ENCODE assay signal across 8 mouse cellular contexts in the genomic region with DNA sequence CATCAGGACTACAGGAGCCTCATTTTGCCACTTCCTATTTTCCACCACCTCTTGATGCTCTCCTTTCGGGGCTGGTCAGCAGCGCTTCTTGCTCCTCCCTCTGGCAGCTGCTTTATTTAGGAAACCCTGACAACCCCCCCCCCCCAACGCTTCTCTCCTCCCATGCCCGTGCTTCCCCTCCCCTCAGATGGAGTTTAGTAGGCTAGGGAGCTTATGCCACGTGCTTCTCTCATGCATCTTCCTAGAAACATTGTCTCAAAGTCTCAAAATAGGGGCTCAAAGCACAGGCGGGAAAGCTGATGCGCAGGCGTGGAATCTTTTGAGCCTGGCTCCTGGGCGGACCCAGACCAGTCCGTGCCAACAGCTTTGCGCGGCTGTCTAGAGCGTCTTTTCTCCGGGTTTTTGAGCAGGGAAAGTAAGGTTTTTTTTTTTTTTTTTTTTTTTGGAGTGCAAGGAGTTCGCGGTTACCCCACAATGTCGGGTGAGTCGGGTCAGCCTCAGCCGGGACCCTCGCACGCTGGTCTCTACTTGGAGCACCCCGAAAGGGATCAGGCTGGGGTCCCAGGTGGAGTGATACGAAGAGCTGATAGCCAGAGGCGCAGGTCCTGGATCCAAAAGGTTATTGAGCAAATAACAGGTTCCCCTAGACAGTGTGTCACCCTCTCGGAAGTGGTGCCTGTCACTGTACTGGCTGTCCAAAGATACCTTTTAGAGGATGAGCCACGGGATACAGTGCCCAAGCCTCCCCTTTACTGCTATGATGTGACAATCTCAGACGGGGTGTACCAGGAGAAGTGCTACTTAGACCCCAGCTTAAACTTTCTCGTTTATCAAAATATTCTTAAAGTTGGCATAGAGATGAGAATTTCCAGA. TPM values are rescaled to one million over a fixed set of nuclear protein-coding genes. Genes with fewer than 3 reads are reported as not detected.
DNase-seq lines count a peak whose midpoint lies in the region; ATAC-seq and TF ChIP-seq lines count a peak whose summit lies in the region.

Gene D330045A20Rik, plus strand, starts transcription at position 346 of the 873 bp plus-strand sequence.

- no peaks in the 10 kb centered on the region for H3K9me3 ChIP-seq in heart, embryonic 12.5 days (replicated peaks)

- H3K36me3 ChIP-seq in heart, embryonic 12.5 days = no peaks in the 10 kb centered on the region

- H3K4me3 ChIP-seq in layer of hippocampus, adult 2 months = peak within 1 kb of the TSS; percentile 42
- peak within 1 kb of the TSS; percentile 45 for H3K4me3 ChIP-seq in heart, embryonic 12.5 days

- ATAC-seq in heart, embryonic 12.5 days (ENCODE audit: insufficient number of reproducible peaks, low FRiP score) = no peak
- ATAC-seq in megakaryocyte, adult 5-6 weeks (ENCODE audit: poor library complexity, severe bottlenecking) = peak; percentile 71

- peak in 1 of 2 experiments; percentile 1 for DNase-seq in layer of hippocampus, adult 2 months (ENCODE audit: low spot score in 2 of 2)
- DNase-seq in layer of hippocampus, adult 8-10 months (ENCODE audit: low spot score in 2 of 2) = no peak
- DNase-seq in brain, embryonic 14.5 days (ENCODE audit: low read depth) = peak; percentile 79
- peak; percentile 14 for DNase-seq in kidney, postnatal 14 days
- DNase-seq in right cerebral cortex, postnatal 4 days = peak; percentile 25
- DNase-seq in spleen, adult 18-20 months = no peak

- no peak for TF ChIP-seq CTCF in layer of hippocampus, adult 2 months (conservative IDR thresholded peaks at IDR 0.05)
- TF ChIP-seq CTCF in brain, embryonic 14.5 days (IDR thresholded peaks at IDR 0.05; ENCODE audit: borderline replicate concordance, extremely low read depth, insufficient read depth, insufficient read length) = no peak

- H3K27ac ChIP-seq in layer of hippocampus, adult 2 months = no peak within 1 kb of the TSS
- no peak within 1 kb of the TSS for H3K27ac ChIP-seq in heart, embryonic 12.5 days (ENCODE audit: poor library complexity, severe bottlenecking)

- TF ChIP-seq POLR2A in brain, embryonic 14.5 days (IDR thresholded peaks at IDR 0.05; ENCODE audit: borderline replicate concordance, extremely low read depth, insufficient read depth, insufficient read length, poor library complexity, severe bottlenecking) = no peak

- no peaks in the 10 kb centered on the region for H3K4me1 ChIP-seq in heart, embryonic 12.5 days (replicated peaks)

- 19% methylated on average over 28 of the region's 28 CpGs for WGBS in heart, embryonic 12.5 days

- H3K9ac ChIP-seq in heart, embryonic 12.5 days = no peak within 1 kb of the TSS; the same call in 1 of the 2 replicates

- peak within 1 kb of the TSS; percentile 74 for H3K4me2 ChIP-seq in heart, embryonic 12.5 days

- H3K27me3 ChIP-seq in heart, embryonic 12.5 days (replicated peaks) = peaks cover 4% of the 10 kb centered on the region; the same call in 1 of the 2 replicates

RNA-seq across cellular contexts. Expression of gene D330045A20Rik, which starts in this region (rescaled TPM):
- total RNA-seq in layer of hippocampus, adult 2 months (2021) = under 1 TPM; 0.18 to 0.22 TPM
- total RNA-seq in layer of hippocampus, adult 8-10 months (2022) = under 1 TPM; 0.45 to 0.61 (median 0.49) TPM
- 0.62 and 0.64 TPM in 2 replicates for polyA plus RNA-seq in brain, embryonic 14.5 days (2012; rRNA removed)
- polyA plus RNA-seq in heart, embryonic 12.5 days (2016; fragmentation: Nextera tagmentation; extraction: Ambion mirVana) = 1.6 TPM in 2 replicates
- total RNA-seq in megakaryocyte, adult 5-6 weeks (2015) = 0.07 and 0.36 TPM in 2 replicates
- total RNA-seq in megakaryocyte, adult 5-6 weeks (2017) = 0.04 and 0.28 TPM in 2 replicates

Comparison
In these comparisons a context has a peak if more than half of its experiments do, and no peak if none do; other contexts are left out.
1. Peak in DNase-seq in brain, embryonic 14.5 days; RNA of the gene not detected or under 1 TPM.
2. Peak in ATAC-seq in megakaryocyte, adult 5-6 weeks; RNA of the gene not detected or under 1 TPM.
3. DNase-seq: peak in kidney, postnatal 14 days (single experiment) and right cerebral cortex, postnatal 4 days (single experiment); none in layer of hippocampus, adult 8-10 months (0 of 2) and spleen, adult 18-20 months (0 of 2).